Mouse (Mus musculus) hindbrain, embryonic 14.5 days (tissue): Measurements from ENCODE around the gene Npat. TPM values are rescaled to one million over a fixed set of nuclear protein-coding genes. Genes with fewer than 3 reads are reported as not detected.

Source experiments
- ATAC-seq: fragments of 200-750 bp; cut with Nextera tagmentation; 2 replicates; pipeline ENCODE4 v1.8.0; 2017; ENCODE audit warnings: moderate number of reproducible peaks, mild to moderate bottlenecking, moderate TSS enrichment, moderate library complexity; ENCODE audit not compliant: low FRiP score
- DNase-seq: peaks from one replicate; pipeline ENCODE4 v3.0.0-alpha.2; 2015; ENCODE audit warnings: low spot score
- H3K27ac ChIP-seq: fragments of 300-500 bp; sonication (generic); 2 replicates; pipeline ENCODE4 v1.5.1; 2014; ENCODE audit warnings: mild to moderate bottlenecking, moderate library complexity
- H3K27me3 ChIP-seq: fragments of 300-500 bp; sonication (generic); 2 replicates; pipeline ENCODE4 v1.6.1; 2014; ENCODE audit warnings: mild to moderate bottlenecking, low read length, mixed read lengths; ENCODE audit not compliant: control insufficient read depth, insufficient read depth
- H3K36me3 ChIP-seq: fragments of 300-500 bp; sonication (generic); replicated peaks from 2 replicates; pipeline ENCODE4 v1.6.1; 2014; ENCODE audit not compliant: control insufficient read depth, insufficient read depth
- H3K4me1 ChIP-seq: fragments of 300-500 bp; sonication (generic); replicated peaks from 2 replicates; pipeline ENCODE4 v1.6.1; 2014; ENCODE audit warnings: antibody characterized with exemption, low read length, mixed read lengths; ENCODE audit not compliant: control insufficient read depth, insufficient read depth
- H3K4me2 ChIP-seq: fragments of 300-500 bp; sonication (generic); replicated peaks from 2 replicates; pipeline ENCODE4 v1.6.1; 2014; ENCODE audit warnings: mild to moderate bottlenecking, moderate library complexity
- H3K4me3 ChIP-seq: fragments of 300-500 bp; sonication (generic); replicated peaks from 2 replicates; pipeline ENCODE4 v1.5.1; 2014; ENCODE audit warnings: mild to moderate bottlenecking, low read length
- H3K9ac ChIP-seq: fragments of 300-500 bp; sonication (generic); 2 replicates; pipeline ENCODE4 v1.6.1; 2014
- H3K9me3 ChIP-seq: fragments of 300-500 bp; sonication (generic); 2 replicates; pipeline ENCODE4 v1.6.1; 2016; ENCODE audit warnings: low read length; ENCODE audit not compliant: control insufficient read depth
- WGBS: fragments of 180-500 bp; shearing (Covaris S2); extraction: QIAGEN DNeasy Blood & Tissue Kit; methylation state at CpG from one replicate; pipeline ENCODE4 v1.1.7; 2014; 5-methylcytosine and 5-hydroxymethylcytosine counted together
- polyA plus RNA-seq: library from polyadenylated mRNA; unstranded; fragments of >200 nt; fragmentation: Nextera tagmentation; extraction: Ambion mirVana; gene quantifications from 2 replicates; pipeline ENCODE4 v1.2.1, GENCODE M21; 2014

The Npat gene
- 13.8 and 15.3 TPM in 2 replicates for polyA plus RNA-seq

GRCm38 (mm10) chr9:53536558-53537320 lies at the start of gene Npat, which contains the start of gene Atm:
TSS of gene Npat (plus strand) at chr9:53537047.
TSS of gene Atm (minus strand) at chr9:53536740.
- Histone ChIP-seq H3K9me3 (no peaks in the 10 kb centered on the region), H3K4me2 (peak within 1 kb of the TSS; percentile 95), H3K27ac (peak within 1 kb of the TSS; percentile 88), H3K4me1 (peaks cover 12% of the 10 kb centered on the region), H3K9ac (peak within 1 kb of the TSS; percentile 82), H3K36me3 (peaks cover 4% of the 10 kb centered on the region; the same call in 1 of the 2 replicates), H3K4me3 (peak within 1 kb of the TSS; percentile 62), H3K27me3 (no peaks in the 10 kb centered on the region)
- WGBS, result under 1% methylated on average over 69 of the region's 69 CpGs
- ATAC-seq (peak; percentile 100), DNase-seq (peak; percentile 100)

- H3K27me3 ChIP-seq, result no peaks in the 10 kb centered on the region
- no peak overlapping the region for H3K9ac ChIP-seq
- no peak overlapping the region for H3K4me2 ChIP-seq
- WGBS, result 89% methylated on average over 7 of the region's 7 CpGs
- H3K36me3 ChIP-seq, result peaks cover 29% of the 10 kb centered on the region
- DNase-seq (no peak), ATAC-seq (no peak)
- H3K27ac ChIP-seq, result no peak overlapping the region
- no peaks in the 10 kb centered on the region for H3K4me1 ChIP-seq
- no peaks in the 10 kb centered on the region for H3K9me3 ChIP-seq
- H3K4me3 ChIP-seq, result no peak overlapping the region
These were observed 28.8 kb upstream of the Npat start for GRCm38 (mm10) chr9:53508053-53508452.

- DNase-seq (no peak), ATAC-seq (no peak)
- Histone ChIP-seq H3K9me3 (no peaks in the 10 kb centered on the region), H3K4me2 (no peak overlapping the region), H3K9ac (no peak overlapping the region), H3K36me3 (peaks cover 16% of the 10 kb centered on the region), H3K4me3 (no peak overlapping the region), H3K27me3 (no peaks in the 10 kb centered on the region), H3K4me1 (0 out of 2 replicates have a peak, but pooled peaks cover 4% of the 10 kb centered on the region), H3K27ac (no peak overlapping the region)
These were observed 22.8 kb upstream of the Npat start for GRCm38 (mm10) chr9:53514091-53514490.

- DNase-seq (no peak), ATAC-seq (no peak)
- Histone ChIP-seq H3K4me1 (0 out of 2 replicates have a peak, but pooled peaks cover 4% of the 10 kb centered on the region), H3K36me3 (peaks cover 22% of the 10 kb centered on the region), H3K27ac (no peak overlapping the region), H3K4me3 (no peak overlapping the region), H3K9ac (no peak overlapping the region), H3K4me2 (no peak overlapping the region), H3K9me3 (no peaks in the 10 kb centered on the region), H3K27me3 (no peaks in the 10 kb centered on the region)
- 57% methylated on average over 9 of the region's 9 CpGs for WGBS
These were observed 19.4 kb upstream of the Npat start for GRCm38 (mm10) chr9:53517373-53518009.

GRCm38 (mm10) chr9:53535416-53536320 lies 1.2 kb upstream of the Npat start:
- Histone ChIP-seq H3K4me2 (peak overlapping the region; percentile 95), H3K36me3 (peaks cover 13% of the 10 kb centered on the region), H3K4me3 (peak overlapping the region; percentile 62), H3K9ac (peak overlapping the region; percentile 66), H3K9me3 (no peaks in the 10 kb centered on the region), H3K27me3 (no peaks in the 10 kb centered on the region), H3K4me1 (peaks cover 12% of the 10 kb centered on the region), H3K27ac (peak overlapping the region; percentile 69)
- no peak for ATAC-seq
- 24% methylated on average over 17 of the region's 17 CpGs for whole genome bisulfite sequencing
- DNase-seq, result no peak

- ATAC-seq, result no peak
- Histone ChIP-seq H3K27ac (peak overlapping the region; percentile 88), H3K4me3 (peak overlapping the region; percentile 62), H3K36me3 (peaks cover 4% of the 10 kb centered on the region; the same call in 1 of the 2 replicates), H3K9ac (peak overlapping the region; percentile 82), H3K9me3 (no peaks in the 10 kb centered on the region), H3K4me2 (peak overlapping the region; percentile 93), H3K4me1 (peaks cover 12% of the 10 kb centered on the region), H3K27me3 (no peaks in the 10 kb centered on the region)
- no peak for DNase-seq
- WGBS, result under 1% methylated on average over 33 of the region's 34 CpGs
These were observed 604 bp downstream of the Npat start for GRCm38 (mm10) chr9:53537336-53537965.

GRCm38 (mm10) chr9:53570662-53571061 lies 33.8 kb downstream of the Npat start:
- WGBS, result 85% methylated on average over 6 of the region's 6 CpGs
- no peak overlapping the region for H3K4me3 ChIP-seq

GRCm38 (mm10) chr9:53572516-53573307 lies 35.9 kb downstream of the Npat start:
- H3K4me2 ChIP-seq, result no peak overlapping the region
- 96% methylated on average over 7 of the region's 7 CpGs for WGBS
- no peak overlapping the region for H3K9ac ChIP-seq
- peaks cover 64% of the 10 kb centered on the region for H3K36me3 ChIP-seq
- ATAC-seq (no peak), DNase-seq (no peak)
- H3K27ac ChIP-seq, result no peak overlapping the region
- no peaks in the 10 kb centered on the region for H3K27me3 ChIP-seq
- no peaks in the 10 kb centered on the region for H3K4me1 ChIP-seq
- H3K9me3 ChIP-seq, result no peaks in the 10 kb centered on the region
- no peak overlapping the region for H3K4me3 ChIP-seq

More at GRCm38 (mm10) chr9:53570662-53571061, 33.8 kb downstream of the Npat start:
- Histone ChIP-seq H3K27me3 (no peaks in the 10 kb centered on the region), H3K9me3 (no peaks in the 10 kb centered on the region), H3K36me3 (peaks cover 77% of the 10 kb centered on the region), H3K4me1 (no peaks in the 10 kb centered on the region), H3K9ac (no peak overlapping the region), H3K27ac (no peak overlapping the region), H3K4me2 (no peak overlapping the region)
- DNase-seq, result no peak
- ATAC-seq, result no peak
